Mouse (Mus musculus) frontal cortex, adult (tissue): Measurements from ENCODE around the gene Tgm6.
A peak's percentile ranks its signal among the peaks of the same experiment; 100 is the strongest.

Source experiments
- ATAC-seq: cut with Nextera tagmentation; 2 replicates; pipeline ENCODE4 v1.9.2; 2017; ENCODE audit warnings: mild to moderate bottlenecking, moderate library complexity, mixed read lengths; ENCODE audit not compliant: low TSS enrichment

Gene Tgm6

GRCm38 (mm10) chr2:130112116-130112515 lies at the start of gene Tgm6:
Gene Tgm6, plus strand, starts transcription at chr2:130112416.
- ATAC-seq = no peak

DNA sequence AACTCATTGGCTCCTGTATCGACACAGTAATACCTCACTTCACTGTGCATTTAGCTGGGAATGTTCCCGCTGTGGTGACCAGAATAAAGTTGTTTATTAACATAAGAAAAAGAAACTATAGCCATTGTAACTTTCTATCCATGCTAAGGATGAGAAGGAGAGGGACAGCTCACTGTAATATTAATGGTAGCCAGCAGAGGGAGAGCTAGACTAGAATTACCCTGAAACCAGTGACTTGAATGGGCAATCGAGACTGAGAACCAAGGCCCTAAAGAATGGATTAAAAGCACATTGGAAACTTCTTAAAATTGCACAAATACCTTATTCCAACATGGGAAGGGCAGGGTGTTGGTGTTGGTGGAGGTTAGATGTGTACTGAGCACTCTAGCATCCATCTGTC lies 44.0 kb upstream of the Tgm6 start:
- ATAC-seq = peak; percentile 88; the same call in 1 of the 2 replicates

- no peak for ATAC-seq
Observed at GRCm38 (mm10) chr2:130070396-130070795, 41.8 kb upstream of the Tgm6 start.

- no peak for ATAC-seq
Observed at GRCm38 (mm10) chr2:130112804-130113203, 588 bp downstream of the Tgm6 start.

DNA sequence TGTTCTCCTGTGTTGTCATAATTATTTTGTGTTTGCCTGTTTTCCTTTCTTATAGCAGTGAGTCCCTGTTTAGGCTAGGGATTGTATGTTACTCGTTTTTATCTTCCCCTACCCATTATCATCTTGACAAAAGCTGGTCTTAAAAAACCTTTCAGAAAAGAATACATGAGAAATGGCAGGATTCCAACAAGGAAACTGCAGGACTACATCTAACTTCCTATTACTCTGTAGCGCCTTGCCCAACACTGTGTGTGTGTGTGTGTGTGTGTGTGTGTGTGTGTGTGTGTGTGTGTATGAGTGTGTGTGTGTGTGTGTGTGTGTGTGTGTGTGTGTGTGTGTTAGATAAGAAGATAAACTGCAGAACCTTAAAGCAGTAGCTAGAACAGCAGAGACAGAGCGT lies 1.2 kb downstream of the Tgm6 start:
- ATAC-seq = no peak

GRCm38 (mm10) chr2:130118649-130119048 lies 6.4 kb downstream of the Tgm6 start:
- no peak for ATAC-seq

DNA sequence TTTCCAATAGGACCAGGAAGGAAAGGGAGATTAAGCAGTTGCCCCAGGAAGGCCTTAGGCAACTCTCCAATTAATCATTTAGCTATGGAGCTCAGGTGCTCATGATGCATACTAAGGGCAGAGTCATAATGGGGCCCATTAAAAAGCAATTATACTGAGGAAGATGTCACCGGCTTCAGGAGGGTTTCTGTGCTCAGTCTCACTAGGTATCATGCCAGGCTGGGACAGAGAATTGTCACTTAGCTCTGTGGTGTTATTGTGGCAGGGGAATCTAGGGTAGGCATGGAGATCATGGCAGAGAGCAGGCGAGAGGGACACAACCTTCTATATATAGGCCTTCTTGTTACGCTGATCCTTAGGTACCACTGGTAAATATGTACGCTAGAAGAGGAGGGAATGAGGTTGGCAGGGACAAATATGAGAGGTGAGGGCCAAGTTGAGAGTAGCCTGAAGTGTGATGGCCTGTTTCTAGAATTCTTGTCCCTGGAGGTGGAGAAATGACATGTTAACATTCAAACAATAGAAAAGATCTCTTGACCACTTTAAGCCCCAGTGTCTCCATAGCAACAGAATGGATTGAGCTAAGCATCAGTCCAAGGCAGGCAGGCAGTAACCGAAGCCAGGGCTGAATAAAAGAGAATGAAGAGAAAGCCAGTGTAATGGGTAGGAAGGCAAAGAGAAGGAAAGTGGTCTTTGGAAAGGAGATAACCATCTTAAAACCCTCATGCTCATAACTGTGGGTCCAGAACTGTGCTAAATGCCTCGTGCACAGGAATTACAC lies 13.3 kb downstream of the Tgm6 start:
- no peak for ATAC-seq

DNA sequence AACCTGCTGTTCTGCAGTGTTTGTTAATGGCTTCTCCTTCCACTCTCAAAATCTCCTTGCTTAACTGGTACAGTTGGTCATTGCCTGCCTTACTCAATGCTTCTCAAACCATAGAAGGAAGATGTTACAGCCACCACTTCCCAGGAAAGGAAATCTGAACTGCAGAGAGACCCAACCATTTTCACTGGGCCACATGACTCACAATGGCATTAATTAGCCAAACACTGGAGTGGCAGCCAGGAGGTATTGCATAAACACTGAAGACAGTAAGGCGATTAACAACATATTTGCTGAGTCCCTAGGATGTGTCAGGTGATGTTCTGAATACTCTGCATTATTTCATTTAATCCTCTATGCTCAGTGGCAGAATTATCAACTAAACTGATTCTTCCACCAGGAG lies 13.9 kb downstream of the Tgm6 start:
- no peak for ATAC-seq

DNA sequence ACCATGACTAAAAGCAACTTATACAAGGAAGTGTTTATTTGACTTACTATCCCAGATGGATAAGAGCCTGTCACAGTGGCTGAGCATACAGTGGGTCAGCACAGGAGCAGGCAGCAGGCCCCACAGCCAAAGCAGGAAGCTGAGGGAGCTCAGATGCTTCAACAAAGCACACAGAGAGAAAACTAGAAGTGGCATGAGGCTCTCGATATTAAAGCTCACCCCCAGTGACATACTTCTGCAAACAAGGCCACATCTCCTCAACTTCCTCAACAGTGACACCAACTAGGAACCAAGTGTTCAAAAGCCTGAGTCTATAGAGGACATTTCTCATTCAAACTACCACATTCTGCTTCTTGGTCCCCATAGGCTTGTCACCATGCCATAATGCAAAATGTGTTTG lies 17.5 kb downstream of the Tgm6 start:
- ATAC-seq = no peak

- ATAC-seq = no peak
Observed at GRCm38 (mm10) chr2:130143011-130143410, 30.8 kb downstream of the Tgm6 start.

GRCm38 (mm10) chr2:130144703-130145324 lies 32.6 kb downstream of the Tgm6 start:
- ATAC-seq = no peak

GRCm38 (mm10) chr2:130146089-130146668 lies 34.0 kb downstream of the Tgm6 start:
- ATAC-seq = no peak

GRCm38 (mm10) chr2:130155171-130155570 lies 43.0 kb downstream of the Tgm6 start:
- ATAC-seq = no peak

DNA sequence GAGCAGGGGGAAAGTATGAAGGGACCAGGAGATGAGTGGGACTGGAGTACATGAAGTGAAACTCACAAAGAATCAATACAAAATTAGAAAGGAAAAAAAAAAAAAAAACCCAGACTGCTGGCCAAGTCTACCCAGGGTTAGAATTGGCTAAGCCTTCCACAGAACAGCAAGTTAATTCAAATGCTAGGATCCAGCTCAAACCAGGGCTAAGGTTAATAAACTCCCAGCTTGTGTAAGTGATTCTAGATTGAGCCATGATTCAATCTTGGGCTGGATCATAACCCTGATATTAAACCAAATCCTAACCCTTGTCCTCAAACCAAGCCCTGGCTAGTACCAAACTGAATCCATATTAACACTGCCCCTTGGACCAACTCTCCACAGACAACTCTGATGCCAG lies 43.6 kb downstream of the Tgm6 start:
- ATAC-seq = no peak

DNA sequence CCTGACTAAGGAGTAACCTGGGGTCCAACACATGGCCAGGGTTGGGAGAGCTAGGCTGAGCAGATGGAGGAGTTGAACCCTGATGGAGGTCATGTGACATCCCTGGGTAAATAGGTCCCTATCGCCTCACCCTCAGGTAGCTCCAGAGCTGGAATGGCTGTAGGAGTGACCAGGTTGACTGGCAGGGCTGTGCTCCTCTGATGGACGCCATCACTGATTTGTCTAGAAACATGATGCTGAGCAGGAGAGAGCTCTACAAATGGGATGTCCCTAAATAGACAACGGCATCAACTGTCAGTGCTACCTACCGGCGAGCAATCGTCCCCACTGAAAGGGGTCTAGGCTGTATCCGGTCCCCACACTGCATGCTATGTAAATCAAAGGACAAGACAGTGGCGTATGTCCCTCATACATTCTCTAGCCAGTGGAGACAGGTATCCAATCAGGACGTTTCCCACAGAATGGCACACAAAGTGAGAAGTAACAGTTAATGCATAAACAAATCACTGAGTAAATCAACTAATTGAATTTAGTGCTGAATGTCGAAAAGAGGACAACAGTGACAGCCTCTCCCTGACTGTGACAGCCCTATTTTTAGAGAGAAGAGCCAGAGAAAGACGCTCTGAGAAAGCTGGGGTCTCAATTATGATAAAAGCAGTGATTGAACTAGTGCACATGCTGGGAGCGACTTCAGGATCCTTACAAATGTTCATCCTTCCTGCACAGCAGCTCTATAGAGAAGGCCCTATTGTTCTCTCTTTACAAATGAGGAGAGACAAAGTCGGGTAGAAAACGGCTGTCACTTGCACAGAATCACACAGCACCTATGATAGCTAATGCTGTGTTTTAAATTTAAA lies 45.2 kb downstream of the Tgm6 start:
- ATAC-seq = no peak

GRCm38 (mm10) chr2:130158088-130158437 lies 45.8 kb downstream of the Tgm6 start:
- no peak for ATAC-seq

GRCm38 (mm10) chr2:130162701-130163100 lies 50.5 kb downstream of the Tgm6 start:
- ATAC-seq = no peak

GRCm38 (mm10) chr2:130166311-130167214 lies 54.3 kb downstream of the Tgm6 start:
- ATAC-seq = peak; percentile 87

DNA sequence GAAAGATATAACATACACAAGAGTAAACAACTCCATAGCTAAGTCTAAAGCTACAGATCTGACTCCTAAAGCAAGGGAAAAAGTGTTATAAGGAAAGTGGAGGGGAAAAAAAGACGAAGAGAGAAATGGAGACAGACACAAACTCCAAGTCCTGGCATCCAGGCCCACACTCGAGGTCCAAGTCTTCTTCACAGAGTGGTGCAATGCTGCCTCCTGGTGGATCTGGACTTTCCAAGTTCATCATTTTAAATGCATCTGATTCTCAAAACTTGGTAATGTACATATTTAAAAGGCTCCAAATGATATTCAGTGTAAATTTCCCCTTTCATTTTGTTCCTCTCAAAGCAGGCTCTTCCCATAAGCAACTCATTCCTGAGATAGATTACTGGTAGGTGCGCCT lies 55.6 kb downstream of the Tgm6 start:
- peak; percentile 64 for ATAC-seq

DNA sequence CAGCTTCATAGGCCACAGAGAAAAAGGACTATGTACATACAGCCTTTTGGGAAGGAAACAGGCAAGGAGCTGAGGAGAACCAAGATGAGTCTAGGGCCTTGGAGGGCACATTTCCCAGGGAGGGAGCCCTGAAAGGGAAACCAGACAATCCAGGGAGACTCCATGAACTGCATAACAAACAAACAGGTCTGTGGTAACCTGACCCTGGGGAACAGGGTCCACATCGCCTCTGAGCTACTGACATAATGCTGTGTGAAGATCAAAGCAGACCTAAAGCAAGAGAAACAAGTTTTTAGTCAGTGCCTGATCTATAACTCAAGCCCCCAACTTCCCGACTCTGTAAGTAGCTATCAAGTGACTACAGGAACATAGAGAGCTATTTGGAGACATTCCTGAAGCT lies 59.5 kb downstream of the Tgm6 start:
- no peak for ATAC-seq

DNA sequence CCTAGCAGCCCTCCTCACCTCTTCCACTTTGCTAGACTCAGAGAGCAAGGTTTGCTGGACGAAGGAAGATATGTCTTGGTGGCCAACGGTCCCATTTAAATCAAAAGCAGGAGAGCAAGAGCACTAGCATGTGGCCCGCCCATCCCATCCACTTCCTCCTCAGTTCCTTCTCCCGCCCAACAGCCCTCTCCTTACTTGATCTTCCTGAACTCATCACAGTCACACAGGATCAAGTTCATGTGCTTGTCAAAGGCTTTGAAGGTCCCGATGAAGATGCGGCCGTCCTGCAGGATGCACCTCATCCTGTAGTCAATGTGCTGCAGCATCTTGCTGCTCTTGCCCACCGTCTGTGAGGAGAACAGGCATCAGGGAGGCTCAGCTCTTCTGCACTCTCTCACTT lies 64.6 kb downstream of the Tgm6 start:
- no peak for ATAC-seq
